Mouse (Mus musculus): Measurements from ENCODE around the gene Hoxa10. TPM values are rescaled to one million over a fixed set of nuclear protein-coding genes. Genes with fewer than 3 reads are reported as not detected.

The Hoxa10 gene
- polyA plus RNA-seq, 2 experiments = 111 to 117 TPM

- H3K4me3 ChIP-seq (replicated peaks; ENCODE audit: low read length) = peak overlapping the region; percentile 90
- WGBS = under 1% methylated on average over 18 of the region's 18 CpGs
- no peaks in the 10 kb centered on the region for H3K27me3 ChIP-seq (ENCODE audit: control insufficient read depth, insufficient read depth, low read length)
- H3K36me3 ChIP-seq (ENCODE audit: control insufficient read depth, insufficient read depth, low read length) = peaks cover 60% of the 10 kb centered on the region
- peaks cover 28% of the 10 kb centered on the region for H3K4me1 ChIP-seq (ENCODE audit: control insufficient read depth, insufficient read depth, low read length)
- H3K9me3 ChIP-seq (ENCODE audit: control insufficient read depth, low read length) = no peaks in the 10 kb centered on the region
- H3K27ac ChIP-seq (replicated peaks; ENCODE audit: low read depth, low read length) = peak overlapping the region; percentile 99
- no peak for TF ChIP-seq POLR2A (IDR thresholded peaks at IDR 0.05; ENCODE audit: borderline replicate concordance, extremely low read depth, insufficient read depth, insufficient read length)
- H3K4me2 ChIP-seq (replicated peaks; ENCODE audit: low read depth, low read length, severe bottlenecking) = peak overlapping the region; percentile 96
- ATAC-seq (ENCODE audit: low FRiP score, low read depth) (no peak), DNase-seq (ENCODE audit: low spot score) (peak; percentile 29)
- peak overlapping the region; percentile 100 for H3K9ac ChIP-seq (ENCODE audit: low read depth, low read length, severe bottlenecking)
Measured at GRCm38 (mm10) chr6:52231885-52232567, 8.6 kb downstream of the Hoxa10 start.

DNA sequence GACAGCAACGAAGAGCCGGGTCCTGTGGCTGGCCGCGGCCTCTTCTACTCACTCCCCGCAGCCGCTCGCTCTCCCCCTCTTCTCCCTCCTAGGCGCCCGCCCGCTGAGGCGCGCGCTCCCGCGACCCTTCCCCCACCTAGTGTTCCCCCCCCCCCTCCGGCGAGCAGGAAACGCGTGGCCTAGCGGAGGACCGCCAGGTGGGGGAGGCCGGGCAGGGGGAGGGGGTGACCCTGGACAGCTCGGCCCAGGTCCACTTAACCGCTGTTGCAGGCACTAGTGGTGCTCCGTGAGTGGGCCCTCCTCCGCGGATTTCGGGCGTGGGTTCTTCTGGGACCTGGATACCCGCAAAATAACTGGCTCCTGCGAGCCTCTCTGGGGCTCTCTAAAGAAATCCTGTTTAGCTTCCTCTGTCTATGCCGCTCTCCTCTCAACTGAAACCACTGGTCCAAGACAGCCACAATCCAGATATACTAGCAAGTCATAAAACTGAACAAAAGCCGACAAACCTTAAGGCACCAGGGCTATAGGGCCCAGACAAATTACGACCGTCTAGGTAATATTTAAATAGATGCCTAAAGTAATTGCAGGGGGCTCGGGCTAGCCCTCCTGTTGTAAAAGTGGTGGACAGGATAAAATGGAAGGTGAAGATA lies 10.0 kb downstream of the Hoxa10 start, which contains the start of gene Hoxa9:
Gene Hoxa9 (minus strand): TSS at position 574 of the 650 bp plus-strand sequence.
- TF ChIP-seq POLR2A (IDR thresholded peaks at IDR 0.05; ENCODE audit: borderline replicate concordance, extremely low read depth, insufficient read depth, insufficient read length) = 0 out of 2 replicates have a peak, but pooled peaks have one; percentile 13
- 1% methylated on average over 15 of the region's 36 CpGs for WGBS
- Histone ChIP-seq H3K4me3 (replicated peaks; ENCODE audit: low read length) (peak within 1 kb of the TSS; percentile 90), H3K9me3 (ENCODE audit: control insufficient read depth, low read length) (no peaks in the 10 kb centered on the region), H3K9ac (ENCODE audit: low read depth, low read length, severe bottlenecking) (peak within 1 kb of the TSS; percentile 100), H3K27ac (replicated peaks; ENCODE audit: low read depth, low read length) (peak within 1 kb of the TSS; percentile 99), H3K27me3 (ENCODE audit: control insufficient read depth, insufficient read depth, low read length) (no peaks in the 10 kb centered on the region), H3K4me2 (replicated peaks; ENCODE audit: low read depth, low read length, severe bottlenecking) (peak within 1 kb of the TSS; percentile 96), H3K36me3 (ENCODE audit: control insufficient read depth, insufficient read depth, low read length) (peaks cover 58% of the 10 kb centered on the region), H3K4me1 (ENCODE audit: control insufficient read depth, insufficient read depth, low read length) (peaks cover 20% of the 10 kb centered on the region)
- peak; percentile 28 for ATAC-seq (ENCODE audit: low FRiP score, low read depth)
- peak; percentile 44 for DNase-seq (ENCODE audit: low spot score)

GRCm38 (mm10) chr6:52229558-52230416 lies 10.9 kb downstream of the Hoxa10 start:
- WGBS = under 1% methylated on average over 42 of the region's 44 CpGs
- H3K27ac ChIP-seq (replicated peaks; ENCODE audit: low read depth, low read length) = peak overlapping the region; percentile 99
- TF ChIP-seq POLR2A (IDR thresholded peaks at IDR 0.05; ENCODE audit: borderline replicate concordance, extremely low read depth, insufficient read depth, insufficient read length) = 0 out of 2 replicates have a peak, but pooled peaks have one; percentile 3
- H3K9ac ChIP-seq (ENCODE audit: low read depth, low read length, severe bottlenecking) = peak overlapping the region; percentile 100
- H3K4me3 ChIP-seq (replicated peaks; ENCODE audit: low read length) = peak overlapping the region; percentile 90
- ATAC-seq (ENCODE audit: low FRiP score, low read depth) (no peak), DNase-seq (ENCODE audit: low spot score) (no peak)
- H3K27me3 ChIP-seq (ENCODE audit: control insufficient read depth, insufficient read depth, low read length) = no peaks in the 10 kb centered on the region
- peaks cover 16% of the 10 kb centered on the region for H3K4me1 ChIP-seq (ENCODE audit: control insufficient read depth, insufficient read depth, low read length)
- peak overlapping the region; percentile 96 for H3K4me2 ChIP-seq (replicated peaks; ENCODE audit: low read depth, low read length, severe bottlenecking)
- peaks cover 64% of the 10 kb centered on the region for H3K36me3 ChIP-seq (ENCODE audit: control insufficient read depth, insufficient read depth, low read length)
- no peaks in the 10 kb centered on the region for H3K9me3 ChIP-seq (ENCODE audit: control insufficient read depth, low read length)

DNA sequence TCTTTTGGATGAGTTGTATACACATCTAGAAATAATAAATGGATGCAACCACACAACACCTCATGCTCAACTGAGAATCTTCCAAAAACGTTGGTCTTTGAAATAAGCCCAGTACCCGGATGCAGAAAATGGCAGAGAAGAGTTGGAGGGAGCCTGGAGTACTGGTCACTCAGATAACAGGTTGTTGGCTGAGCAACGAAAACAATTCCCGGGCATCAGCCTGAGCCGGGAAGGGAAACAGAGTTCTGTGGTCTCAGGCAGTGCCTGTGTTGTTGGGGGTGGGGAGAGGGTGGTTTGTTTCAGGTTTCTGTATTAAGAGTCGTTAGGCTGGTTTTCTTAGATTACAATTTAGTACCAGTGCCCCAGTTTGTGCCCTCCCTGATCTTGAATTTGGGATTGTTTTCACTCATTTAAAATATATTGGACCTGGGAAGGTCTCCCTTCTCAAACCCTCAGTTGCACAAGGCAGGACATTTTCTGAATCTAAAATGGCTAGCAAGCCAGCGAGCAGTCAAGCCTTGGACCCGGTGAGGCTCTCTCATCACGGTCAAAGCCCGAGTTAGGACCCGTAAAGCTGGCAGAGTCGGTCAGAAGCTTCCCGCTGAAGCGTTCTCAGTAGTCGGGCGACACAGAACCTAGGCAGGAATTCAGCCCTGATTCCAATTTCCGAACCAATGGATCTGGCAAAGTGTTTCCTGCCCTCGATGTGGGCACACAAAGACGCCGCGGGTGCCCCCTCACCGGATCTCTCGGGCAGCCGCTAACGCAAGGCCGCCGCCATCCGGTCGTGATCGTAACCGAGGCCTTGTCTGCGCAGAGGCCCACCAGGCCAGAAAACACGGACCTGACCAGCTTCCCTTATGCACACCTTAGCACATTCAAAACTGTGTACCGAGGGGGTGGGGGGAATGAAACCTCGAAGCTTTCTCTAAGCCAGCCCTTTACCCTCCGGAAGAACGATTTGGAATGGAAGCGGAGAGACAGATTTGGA lies 11.9 kb downstream of the Hoxa10 start:
- ATAC-seq (ENCODE audit: low FRiP score, low read depth) (no peak), DNase-seq (ENCODE audit: low spot score) (no peak)
- Histone ChIP-seq H3K27me3 (ENCODE audit: control insufficient read depth, insufficient read depth, low read length) (no peaks in the 10 kb centered on the region), H3K9me3 (ENCODE audit: control insufficient read depth, low read length) (no peaks in the 10 kb centered on the region), H3K4me1 (ENCODE audit: control insufficient read depth, insufficient read depth, low read length) (peaks cover 16% of the 10 kb centered on the region), H3K27ac (replicated peaks; ENCODE audit: low read depth, low read length) (peak overlapping the region; percentile 99), H3K4me3 (replicated peaks; ENCODE audit: low read length) (peak overlapping the region; percentile 90), H3K9ac (ENCODE audit: low read depth, low read length, severe bottlenecking) (peak overlapping the region; percentile 100), H3K4me2 (replicated peaks; ENCODE audit: low read depth, low read length, severe bottlenecking) (peak overlapping the region; percentile 96), H3K36me3 (ENCODE audit: control insufficient read depth, insufficient read depth, low read length) (peaks cover 69% of the 10 kb centered on the region)
- TF ChIP-seq POLR2A (IDR thresholded peaks at IDR 0.05; ENCODE audit: borderline replicate concordance, extremely low read depth, insufficient read depth, insufficient read length) = no peak
- 1% methylated on average over 38 of the region's 38 CpGs for WGBS

Measured in limb, embryonic 14.5 days (tissue).